In genomic region chr8:92364776-92365240, GRCm38 (mm10) we compare ENCODE assay signal across 9 mouse cellular contexts. TPM values are rescaled to one million over a fixed set of nuclear protein-coding genes. Genes with fewer than 3 reads are reported as not detected.
DNase-seq lines count a peak whose midpoint lies in the region; ATAC-seq and TF ChIP-seq lines count a peak whose summit lies in the region.
"Had no signal": no experiment of that assay in that cellular context is flagged by ENCODE, and none has a peak within 500 bp of the region (broad histone marks: within the 10 kb centered on the region; RNA-seq: fewer than 3 reads in every experiment).

No protein-coding gene starts in this region.

- 0 out of 2 replicates have a peak, but pooled peaks have one; percentile 5 for TF ChIP-seq CTCF in cerebellum, adult 2 months (IDR thresholded peaks at IDR 0.05; ENCODE audit: borderline replicate concordance, insufficient read depth, low read depth, low read length)
- no peak for TF ChIP-seq CTCF in stomach, postnatal 0 days (IDR thresholded peaks at IDR 0.05; ENCODE audit: low read depth)

- H3K4me1 ChIP-seq in cerebellum, adult 2 months (ENCODE audit: control insufficient read depth, insufficient read depth, low read length) = 0 out of 2 replicates have a peak, but pooled peaks cover 3% of the 10 kb centered on the region
- H3K4me1 ChIP-seq in lung, embryonic 15.5 days = peaks cover 29% of the 10 kb centered on the region
- H3K4me1 ChIP-seq in stomach, postnatal 0 days (replicated peaks; ENCODE audit: control insufficient read depth, insufficient read depth) = no peaks in the 10 kb centered on the region

- no peak for TF ChIP-seq POLR2A in cerebellum, adult 2 months (IDR thresholded peaks at IDR 0.05; ENCODE audit: borderline replicate concordance, insufficient read depth, low read length)

- no peak overlapping the region for H3K27ac ChIP-seq in cerebellum, adult 2 months (ENCODE audit: insufficient read depth, low read length)
- H3K27ac ChIP-seq in lung, embryonic 15.5 days = peak overlapping the region; percentile 73
- peak overlapping the region; percentile 71; the same call in 1 of the 2 replicates for H3K27ac ChIP-seq in stomach, postnatal 0 days (replicated peaks)
- H3K27ac ChIP-seq: forebrain, embryonic 13.5 days had no signal

- ATAC-seq in cerebellum, adult (ENCODE audit: insufficient number of reproducible peaks, low FRiP score, low TSS enrichment) = no peak
- ATAC-seq in lung, embryonic 15.5 days (ENCODE audit: borderline replicate concordance, extremely low read depth, low FRiP score, low TSS enrichment) = no peak
- ATAC-seq in stomach, postnatal 0 days (ENCODE audit: low FRiP score, low TSS enrichment) = peak; percentile 36; the same call in 1 of the 2 replicates

- H3K4me2 ChIP-seq in lung, embryonic 15.5 days = peak overlapping the region; percentile 49
- H3K4me2 ChIP-seq in stomach, postnatal 0 days (replicated peaks; ENCODE audit: low read depth) = peak overlapping the region; percentile 49

- no peak for TF ChIP-seq EP300 in stomach, postnatal 0 days (optimal IDR thresholded peaks at IDR 0.05)

- H3K4me3 ChIP-seq in cerebellum, adult 2 months (replicated peaks; ENCODE audit: insufficient read depth, low read depth, low read length) = no peak overlapping the region
- H3K4me3 ChIP-seq in lung, embryonic 15.5 days = peak overlapping the region; percentile 34
- H3K4me3 ChIP-seq in stomach, postnatal 0 days (ENCODE audit: low read depth, low read length) = peak overlapping the region; percentile 25; the same call in 1 of the 2 replicates
- H3K4me3 ChIP-seq: forebrain, embryonic 13.5 days had no signal

- H3K27me3 ChIP-seq in cerebellum, adult 2 months (ENCODE audit: control insufficient read depth, insufficient read depth, low read length) = peaks cover 3% of the 10 kb centered on the region; the same call in 1 of the 2 replicates
- H3K27me3 ChIP-seq in lung, embryonic 15.5 days = peaks cover 94% of the 10 kb centered on the region
- peaks cover 35% of the 10 kb centered on the region for H3K27me3 ChIP-seq in stomach, postnatal 0 days (ENCODE audit: control insufficient read depth, insufficient read depth, low read length)

- H3K9me3 ChIP-seq in lung, embryonic 15.5 days = no peaks in the 10 kb centered on the region
- H3K9me3 ChIP-seq in stomach, postnatal 0 days (ENCODE audit: control insufficient read depth, low read length) = no peaks in the 10 kb centered on the region
- H3K9me3 ChIP-seq: forebrain, embryonic 13.5 days had no signal

- peak overlapping the region; percentile 39 for H3K9ac ChIP-seq in lung, embryonic 15.5 days
- H3K9ac ChIP-seq in stomach, postnatal 0 days (ENCODE audit: low read length) = peak overlapping the region; percentile 23; the same call in 1 of the 2 replicates
- H3K9ac ChIP-seq: forebrain, embryonic 13.5 days had no signal

- H3K36me3 ChIP-seq in lung, embryonic 15.5 days = no peaks in the 10 kb centered on the region
- no peaks in the 10 kb centered on the region for H3K36me3 ChIP-seq in stomach, postnatal 0 days (ENCODE audit: control insufficient read depth, insufficient read depth, low read length)

- peak in 1 of 2 experiments; percentile 14 for DNase-seq in cerebellum, adult 2 months
- DNase-seq in right cerebral cortex, postnatal 25 days = peak; percentile 17
- DNase-seq in right cerebral cortex, postnatal 10 days (ENCODE audit: low spot score in 2 of 2) = no peak
- peak; percentile 32 for DNase-seq in stomach, postnatal 0 days (ENCODE audit: low spot score)
- no peak for DNase-seq in adrenal gland, postnatal 10 days
- DNase-seq in adrenal gland, postnatal 4 days (ENCODE audit: low spot score in 2 of 2) = no peak

- 82% methylated on average over 20 of the region's 20 CpGs for WGBS in cerebellum, adult 2 months
- WGBS in lung, embryonic 15.5 days = 13% methylated on average over 20 of the region's 20 CpGs
- 20% methylated on average over 20 of the region's 20 CpGs for WGBS in stomach, postnatal 0 days

RNA-seq across cellular contexts. Expression of gene Irx5, which starts 7.4 kb away (rescaled TPM):
- polyA plus RNA-seq in cerebellum, adult 2 months (2012; rRNA removed) = 4.5 and 4.7 TPM in 2 replicates
- 19.8 and 20.4 TPM in 2 replicates for polyA plus RNA-seq in lung, embryonic 15.5 days (2015; fragmentation: Nextera tagmentation; extraction: Ambion mirVana)
- 4.5 and 4.7 TPM in 2 replicates for polyA plus RNA-seq in stomach, postnatal 0 days (2015; fragmentation: Nextera tagmentation; extraction: Ambion mirVana)
- total RNA-seq in adrenal gland, postnatal 10 days (2021) = 1 to 10 TPM; 1.7 to 1.9 TPM
- 1 to 10 TPM; 4.6 to 4.9 TPM for total RNA-seq in adrenal gland, postnatal 4 days (2021)

Comparison
In these comparisons a context has a peak if more than half of its experiments do, and no peak if none do; other contexts are left out.
1. DNase-seq: peak in right cerebral cortex, postnatal 25 days (single experiment) and stomach, postnatal 0 days (single experiment); none in right cerebral cortex, postnatal 10 days (0 of 2), adrenal gland, postnatal 10 days (single experiment) and adrenal gland, postnatal 4 days (0 of 2).